ENCODE assay signal across 8 mouse cellular contexts in genomic region chr5:123133784-123134143, GRCm38 (mm10). TPM values are rescaled to one million over a fixed set of nuclear protein-coding genes. Genes with fewer than 3 reads are reported as not detected.
A peak's percentile ranks its signal among the peaks of the same experiment; 100 is the strongest.
DNase-seq lines count a peak whose midpoint lies in the region; ATAC-seq and TF ChIP-seq lines count a peak whose summit lies in the region.

No protein-coding gene starts in this region.

- H3K4me2 ChIP-seq in embryonic facial prominence, embryonic 12.5 days (replicated peaks), result peak overlapping the region; percentile 30
- H3K4me2 ChIP-seq in hindbrain, embryonic 14.5 days (replicated peaks), result peak overlapping the region; percentile 100
- H3K4me2 ChIP-seq in myocyte (ENCODE audit: low read depth), result peak overlapping the region; percentile 98

- no peak for TF ChIP-seq POLR2A in myocyte (IDR thresholded peaks at IDR 0.05; ENCODE audit: insufficient read length, low read depth)

- peak overlapping the region; percentile 100; the same call in 1 of the 2 replicates for H3K27ac ChIP-seq in layer of hippocampus, adult 2 months
- H3K27ac ChIP-seq in embryonic facial prominence, embryonic 12.5 days, result peak overlapping the region; percentile 100
- H3K27ac ChIP-seq in hindbrain, embryonic 14.5 days, result peak overlapping the region; percentile 99

- no peaks in the 10 kb centered on the region for H3K9me3 ChIP-seq in embryonic facial prominence, embryonic 12.5 days
- H3K9me3 ChIP-seq in hindbrain, embryonic 14.5 days (ENCODE audit: control insufficient read depth, low read length), result no peaks in the 10 kb centered on the region

- H3K36me3 ChIP-seq in embryonic facial prominence, embryonic 12.5 days, result peaks cover 15% of the 10 kb centered on the region
- H3K36me3 ChIP-seq in hindbrain, embryonic 14.5 days (replicated peaks; ENCODE audit: control insufficient read depth, insufficient read depth), result peaks cover 57% of the 10 kb centered on the region
- H3K36me3 ChIP-seq in myocyte (ENCODE audit: control insufficient read depth, insufficient read depth), result no peaks in the 10 kb centered on the region

- no peak for DNase-seq in layer of hippocampus, adult 2 months (ENCODE audit: low spot score in 2 of 2)
- DNase-seq in layer of hippocampus, adult 9-10 months (ENCODE audit: low spot score), result no peak
- DNase-seq in hindbrain, embryonic 14.5 days (ENCODE audit: low spot score), result no peak
- no peak for DNase-seq in urinary bladder, postnatal 36 days (ENCODE audit: low spot score in 2 of 2)
- no peak for DNase-seq in testis, postnatal 10 days (ENCODE audit: low spot score)

- peaks cover 72% of the 10 kb centered on the region for H3K4me1 ChIP-seq in embryonic facial prominence, embryonic 12.5 days
- peaks cover 58% of the 10 kb centered on the region for H3K4me1 ChIP-seq in hindbrain, embryonic 14.5 days (replicated peaks; ENCODE audit: control insufficient read depth, insufficient read depth, low read length)

- no peak overlapping the region for H3ac ChIP-seq in myocyte (ENCODE audit: control insufficient read depth, insufficient read length)

- no peaks in the 10 kb centered on the region for H3K79me2 ChIP-seq in myocyte (ENCODE audit: control insufficient read depth, insufficient read depth)

- ATAC-seq in embryonic facial prominence, embryonic 12.5 days (ENCODE audit: insufficient number of reproducible peaks, insufficient read depth, low FRiP score, low TSS enrichment), result no peak
- ATAC-seq in hindbrain, embryonic 14.5 days (ENCODE audit: low FRiP score), result no peak
- ATAC-seq in granulocyte monocyte progenitor cell, adult 5-6 weeks (replicated peaks; ENCODE audit: poor library complexity, severe bottlenecking), result no peak

- H3K27me3 ChIP-seq in embryonic facial prominence, embryonic 12.5 days, result no peaks in the 10 kb centered on the region
- H3K27me3 ChIP-seq in hindbrain, embryonic 14.5 days (ENCODE audit: control insufficient read depth, insufficient read depth, low read length), result no peaks in the 10 kb centered on the region
- no peaks in the 10 kb centered on the region for H3K27me3 ChIP-seq in myocyte (ENCODE audit: control insufficient read depth, insufficient read depth, insufficient read length)

- H3K9ac ChIP-seq in embryonic facial prominence, embryonic 12.5 days, result no peak overlapping the region; the same call in 1 of the 2 replicates
- peak overlapping the region; percentile 100 for H3K9ac ChIP-seq in hindbrain, embryonic 14.5 days

- 13% methylated on average over 7 of the region's 7 CpGs for whole genome bisulfite sequencing in embryonic facial prominence, embryonic 12.5 days
- WGBS in hindbrain, embryonic 14.5 days, result 14% methylated on average over 7 of the region's 7 CpGs

- no peak; the same call in 1 of the 2 replicates for TF ChIP-seq CTCF in layer of hippocampus, adult 2 months (conservative IDR thresholded peaks at IDR 0.05)

- no peak overlapping the region; the same call in 1 of the 2 replicates for H3K4me3 ChIP-seq in layer of hippocampus, adult 2 months
- peak overlapping the region; percentile 10; the same call in 1 of the 2 replicates for H3K4me3 ChIP-seq in embryonic facial prominence, embryonic 12.5 days
- peak overlapping the region; percentile 91 for H3K4me3 ChIP-seq in hindbrain, embryonic 14.5 days (replicated peaks; ENCODE audit: low read length)
- peak overlapping the region; percentile 75 for H3K4me3 ChIP-seq in myocyte

TF ChIP-seq in myocyte, 11 proteins besides CTCF, POLR2A, EP300 and RAD21:
- no peak for TF ChIP-seq POLR2AphosphoS2 (IDR thresholded peaks at IDR 0.05; ENCODE audit: insufficient read length, low read depth)
- no peak for TF ChIP-seq TCF3 (IDR thresholded peaks at IDR 0.05; ENCODE audit: insufficient read length, low read depth)
- no peak for TF ChIP-seq CEBPB (IDR thresholded peaks at IDR 0.05; ENCODE audit: insufficient read depth, poor library complexity, severe bottlenecking)
- no peak for TF ChIP-seq MAX (IDR thresholded peaks at IDR 0.05; ENCODE audit: low read depth)

RNA-seq across cellular contexts. Expression of gene Rhof, which starts 1.3 kb away (rescaled TPM):
- 10 to 100 TPM; 43.3 to 46.3 TPM for total RNA-seq in layer of hippocampus, adult 2 months (2021)
- 2.9 and 3.4 TPM in 2 replicates for polyA plus RNA-seq in embryonic facial prominence, embryonic 12.5 days (2016; fragmentation: Nextera tagmentation; extraction: Ambion mirVana)
- 13.0 and 17.5 TPM in 2 replicates for polyA plus RNA-seq in hindbrain, embryonic 14.5 days (2014; fragmentation: Nextera tagmentation; extraction: Ambion mirVana)
- polyA plus RNA-seq in myocyte (2012; fragmentation: generic; extraction: Trizol), result 1.6 TPM
- 1.5 TPM in 1 of 2 replicates, not detected in the other for total RNA-seq in granulocyte monocyte progenitor cell, adult 5-6 weeks (2014; fragmentation: Nextera tagmentation)
- total RNA-seq in granulocyte monocyte progenitor cell, adult 5-6 weeks (2017), result 0.26 and 1.6 TPM in 2 replicates

RNA-seq across cellular contexts. Expression of gene Setd1b, which starts 8.2 kb away (rescaled TPM):
- total RNA-seq in layer of hippocampus, adult 2 months (2021), result 10 to 100 TPM; 31.2 to 39.4 TPM
- 11.7 and 12.4 TPM in 2 replicates for polyA plus RNA-seq in embryonic facial prominence, embryonic 12.5 days (2016; fragmentation: Nextera tagmentation; extraction: Ambion mirVana)
- polyA plus RNA-seq in hindbrain, embryonic 14.5 days (2014; fragmentation: Nextera tagmentation; extraction: Ambion mirVana), result 12.6 and 12.7 TPM in 2 replicates
- polyA plus RNA-seq in myocyte (2012; fragmentation: generic; extraction: Trizol), result 5.4 TPM
- total RNA-seq in granulocyte monocyte progenitor cell, adult 5-6 weeks (2014; fragmentation: Nextera tagmentation), result 29.5 and 37.5 TPM in 2 replicates
- 1.2 TPM in 2 replicates for total RNA-seq in granulocyte monocyte progenitor cell, adult 5-6 weeks (2017)

RNA-seq across cellular contexts. Expression of gene Psmd9, which starts 35.4 kb away (rescaled TPM):
- total RNA-seq in layer of hippocampus, adult 2 months (2021), result 10 to 100 TPM; 27.8 to 30.4 TPM
- 89.0 and 95.5 TPM in 2 replicates for polyA plus RNA-seq in embryonic facial prominence, embryonic 12.5 days (2016; fragmentation: Nextera tagmentation; extraction: Ambion mirVana)
- polyA plus RNA-seq in hindbrain, embryonic 14.5 days (2014; fragmentation: Nextera tagmentation; extraction: Ambion mirVana), result 59.1 and 66.8 TPM in 2 replicates
- 30.6 TPM for polyA plus RNA-seq in myocyte (2012; fragmentation: generic; extraction: Trizol)
- total RNA-seq in granulocyte monocyte progenitor cell, adult 5-6 weeks (2014; fragmentation: Nextera tagmentation), result 26.5 and 45.9 TPM in 2 replicates
- total RNA-seq in granulocyte monocyte progenitor cell, adult 5-6 weeks (2017), result 15.5 and 25.2 TPM in 2 replicates

RNA-seq across cellular contexts. Expression of gene Hpd, which starts 48.8 kb away (rescaled TPM):
- not detected for total RNA-seq in layer of hippocampus, adult 2 months (2021)
- polyA plus RNA-seq in embryonic facial prominence, embryonic 12.5 days (2016; fragmentation: Nextera tagmentation; extraction: Ambion mirVana), result not detected in 2 replicates
- not detected in 2 replicates for polyA plus RNA-seq in hindbrain, embryonic 14.5 days (2014; fragmentation: Nextera tagmentation; extraction: Ambion mirVana)
- not detected for polyA plus RNA-seq in myocyte (2012; fragmentation: generic; extraction: Trizol)
- total RNA-seq in granulocyte monocyte progenitor cell, adult 5-6 weeks (2014; fragmentation: Nextera tagmentation), result not detected in 2 replicates
- total RNA-seq in granulocyte monocyte progenitor cell, adult 5-6 weeks (2017), result not detected in 2 replicates

Comparison
In these comparisons a context has a peak if more than half of its experiments do, and no peak if none do; other contexts are left out.
1. H3K4me2 ChIP-seq: peak in every context shown above with its lines; median percentile 100 in hindbrain, embryonic 14.5 days; 98 in myocyte; 30 in embryonic facial prominence, embryonic 12.5 days.